Mouse (Mus musculus) testis, adult 2 months (tissue): ENCODE data around the gene Dgkg.

Experiments used
- CTCF ChIP-seq: fragments of 200-500 bp; IDR thresholded peaks from 2 replicates; pipeline ENCODE4 v1.5.1; 2012; ENCODE audit warnings: low read depth, mild to moderate bottlenecking, inconsistent platforms, low read length, moderate library complexity; ENCODE audit not compliant: control insufficient read depth, insufficient read depth, insufficient replicate concordance
- POLR2A ChIP-seq: fragments of 200-500 bp; IDR thresholded peaks from 2 replicates; pipeline ENCODE4 v1.6.1; 2012; ENCODE audit warnings: low read depth, mild to moderate bottlenecking, inconsistent platforms, low read length, moderate library complexity; ENCODE audit not compliant: control insufficient read depth

DNA sequence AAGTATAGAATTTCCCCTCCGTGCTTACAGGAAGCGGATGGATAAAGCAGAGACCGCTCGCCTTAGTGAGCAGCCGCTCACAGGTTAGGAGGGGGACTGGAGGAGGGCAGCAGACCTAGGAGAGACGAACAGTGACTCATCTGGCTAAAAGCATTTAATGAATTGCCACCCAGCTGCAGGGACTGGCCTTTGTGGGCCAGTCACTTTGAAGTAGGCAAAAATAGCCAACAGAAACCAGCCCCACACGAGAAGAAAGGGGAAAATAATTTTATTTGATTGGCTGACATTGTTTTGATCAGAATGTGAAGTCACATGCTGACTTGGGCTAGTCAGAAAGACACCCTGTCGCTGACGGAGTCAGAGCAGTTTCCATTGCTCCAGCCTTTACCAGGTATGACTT is 15.4 kb downstream of the Dgkg start:
- TF ChIP-seq CTCF (no peak), POLR2A (no peak)
